Mouse (Mus musculus) cerebellum, adult (tissue): ENCODE measurements at regions not wholly inside any gene's neighbourhood (a gene's known extent, or its start where the extent isn't known, plus 50 kb on each side); places are given as distances from the start of the nearest gene placed in this dataset.

Experiments
- ATAC-seq: cut with Nextera tagmentation; 2 replicates; pipeline ENCODE4 v1.9.2; 2017; ENCODE audit warnings: mild to moderate bottlenecking, moderate library complexity, mixed read lengths; ENCODE audit not compliant: insufficient number of reproducible peaks, low FRiP score, low TSS enrichment

GRCm38 (mm10) chr4:142791823-142792605 lies 420.8 kb downstream of the Prdm2 start:
- ATAC-seq: peak; percentile 68; the same call in 1 of the 2 replicates

DNA sequence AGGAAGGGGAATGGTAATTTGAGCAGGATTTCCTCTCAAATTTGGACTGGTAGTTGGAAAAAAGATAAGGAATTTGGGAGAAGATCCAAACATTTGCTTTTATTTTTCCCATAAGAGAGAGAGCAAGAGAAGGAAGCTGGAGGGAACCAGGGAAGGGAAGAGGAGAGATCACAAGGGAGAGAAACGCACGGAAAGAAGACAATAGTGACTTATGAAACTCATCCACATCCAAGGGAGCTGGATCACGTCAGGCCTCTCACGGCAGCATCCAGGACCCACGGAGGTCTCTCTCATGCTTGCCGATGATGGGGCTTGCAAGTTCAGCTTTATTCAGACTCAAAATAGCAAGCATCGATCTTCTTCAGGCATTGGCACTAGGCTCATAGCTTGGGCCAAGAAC lies 423.7 kb downstream of the Prdm2 start:
- ATAC-seq: no peak

- ATAC-seq: no peak
These were observed 427.4 kb downstream of the Prdm2 start for GRCm38 (mm10) chr4:142785386-142785785.

GRCm38 (mm10) chr4:142776711-142777411 lies 435.9 kb downstream of the Prdm2 start:
- no peak for ATAC-seq

- ATAC-seq: no peak
These were observed 437.8 kb downstream of the Prdm2 start for GRCm38 (mm10) chr4:142775023-142775422.

GRCm38 (mm10) chr4:142773651-142774151 lies 439.1 kb downstream of the Prdm2 start:
- ATAC-seq: peak; percentile 82

DNA sequence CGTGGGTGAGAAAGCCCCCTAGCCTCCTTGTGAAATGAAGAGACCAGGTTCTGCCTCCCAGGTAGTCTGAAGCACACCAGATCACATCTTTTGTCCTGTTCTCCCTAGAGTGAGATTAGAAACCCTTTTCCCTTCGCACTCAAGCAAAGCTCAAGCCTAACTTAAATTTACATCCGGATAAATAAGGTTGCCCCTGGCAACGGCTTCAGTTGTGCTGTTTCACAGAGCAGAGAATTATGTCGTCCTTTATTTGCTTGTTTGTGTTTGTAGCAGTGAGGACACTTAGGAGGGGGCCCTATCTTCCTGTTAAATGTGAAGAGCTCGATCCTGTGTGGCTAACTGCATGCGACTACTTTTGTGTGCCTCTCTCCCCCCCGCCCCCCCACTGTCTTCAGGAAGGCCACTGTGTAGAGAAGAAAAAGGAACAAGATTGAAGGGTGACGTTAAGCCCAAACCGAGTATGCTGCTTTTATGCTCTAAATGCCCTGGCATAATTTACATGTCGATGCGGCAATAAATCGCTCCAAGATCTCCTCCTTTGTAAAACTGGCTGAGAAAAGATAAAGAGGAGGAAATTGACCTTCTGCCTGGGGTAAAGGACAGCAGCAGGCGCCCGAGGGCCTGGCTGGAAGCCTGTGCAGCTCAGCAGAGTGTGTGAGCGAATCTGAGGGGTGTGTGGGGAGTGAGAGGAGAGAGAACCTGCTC lies 439.9 kb downstream of the Prdm2 start:
- peak; percentile 57; the same call in 1 of the 2 replicates for ATAC-seq

GRCm38 (mm10) chr4:142771520-142772150 lies 441.2 kb downstream of the Prdm2 start:
- no peak for ATAC-seq

DNA sequence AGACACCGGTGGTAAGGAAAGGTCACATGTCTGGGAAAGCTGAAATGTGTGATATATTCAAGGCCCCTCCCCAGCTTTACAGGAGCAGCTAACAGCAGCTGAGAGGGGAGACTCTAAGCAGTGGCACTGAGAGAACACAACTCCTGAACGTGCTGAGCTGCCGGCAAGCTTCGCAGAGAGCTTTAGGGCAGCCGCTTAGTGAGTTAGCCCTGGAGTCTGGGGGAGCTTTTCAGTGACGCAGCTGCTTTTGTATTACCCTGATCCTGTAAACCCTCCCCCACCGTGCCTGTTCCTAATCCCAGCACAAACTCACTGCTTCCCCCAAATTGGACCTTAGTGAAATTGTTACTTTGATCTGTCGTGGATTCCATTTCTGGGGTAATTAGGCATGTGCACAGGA lies 442.6 kb downstream of the Prdm2 start:
- no peak for ATAC-seq

- ATAC-seq: no peak
These were observed 445.1 kb downstream of the Prdm2 start for GRCm38 (mm10) chr4:142767665-142768064.

DNA sequence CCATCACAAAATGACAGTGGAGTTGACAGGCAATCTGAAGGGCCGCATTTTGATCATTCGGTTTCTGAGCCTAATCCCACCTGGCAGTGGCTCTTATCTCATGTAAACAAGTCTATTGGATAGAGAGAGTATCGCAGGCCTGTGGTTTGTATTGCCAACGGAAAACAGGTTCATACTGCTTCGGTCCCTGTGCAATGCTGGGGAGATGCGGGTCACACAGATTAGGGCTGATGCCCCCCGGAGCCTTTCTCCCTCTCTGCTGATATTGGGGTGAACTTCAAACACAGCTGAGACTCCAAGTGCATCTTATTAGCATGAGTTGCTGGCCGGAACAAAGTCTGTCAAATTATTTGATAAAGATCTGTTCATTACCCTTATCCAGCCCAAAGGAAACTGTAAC lies 451.2 kb downstream of the Prdm2 start:
- no peak for ATAC-seq

DNA sequence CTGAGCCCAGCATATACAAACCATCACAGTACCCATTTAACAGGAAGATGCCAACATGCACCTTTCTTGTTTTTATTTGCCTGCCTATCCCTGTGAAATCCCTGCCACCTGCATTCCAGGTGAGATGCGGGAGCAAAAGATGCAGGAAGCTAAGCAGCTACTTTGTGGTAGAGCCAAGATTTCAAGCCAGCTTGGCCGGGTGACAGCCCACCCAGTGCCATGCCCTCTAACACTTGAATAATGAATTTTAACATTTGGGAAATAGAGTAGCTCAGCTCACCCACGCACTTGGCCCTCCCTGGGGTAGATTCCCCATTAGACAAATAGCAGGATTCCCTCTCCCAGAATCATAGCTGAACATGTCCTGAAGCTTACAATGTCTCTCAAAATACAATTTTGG lies 454.7 kb downstream of the Prdm2 start:
- no peak; the same call in 1 of the 2 replicates for ATAC-seq

- no peak for ATAC-seq
These were observed 456.5 kb downstream of the Prdm2 start for GRCm38 (mm10) chr4:142756332-142756731.

DNA sequence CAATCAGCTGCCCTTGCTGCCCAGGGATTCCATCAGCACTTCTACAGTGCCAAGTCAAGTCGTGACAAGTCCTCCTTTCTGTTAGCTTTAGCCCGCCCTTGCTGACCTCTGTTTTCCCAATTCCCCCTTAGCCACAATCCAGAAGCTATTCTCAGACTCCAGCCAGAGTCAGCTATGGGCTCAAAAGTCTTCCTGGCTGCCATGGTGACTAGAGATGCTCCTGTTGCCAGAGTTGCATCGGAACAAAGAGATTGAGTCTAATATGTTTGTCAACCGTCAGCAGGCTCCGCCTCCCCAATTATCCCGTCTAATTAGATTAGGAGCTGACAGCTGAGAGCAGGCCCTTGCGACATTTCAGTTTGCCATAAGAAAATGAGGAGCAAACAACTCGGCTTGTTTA lies 462.9 kb downstream of the Prdm2 start:
- no peak for ATAC-seq

DNA sequence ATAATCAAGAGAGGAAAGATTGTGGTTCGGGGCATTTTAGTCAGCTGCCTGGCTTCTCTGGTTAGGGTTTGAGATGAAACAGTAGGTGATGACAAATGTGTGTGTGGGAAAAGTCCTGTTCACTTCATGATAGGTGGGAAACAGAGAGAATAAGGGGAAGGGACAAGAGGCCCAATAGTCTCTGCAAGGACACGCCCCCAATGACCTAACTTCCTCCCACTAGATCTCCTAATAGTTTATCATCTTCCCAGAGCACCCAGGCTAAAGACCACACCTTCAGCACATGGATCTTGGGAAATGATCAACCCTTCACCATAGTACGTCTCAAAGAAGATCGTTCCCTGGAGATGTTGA lies 484.3 kb upstream of the Kazn start:
- no peak for ATAC-seq

GRCm38 (mm10) chr4:142722845-142723553 lies 483.8 kb upstream of the Kazn start:
- no peak for ATAC-seq

DNA sequence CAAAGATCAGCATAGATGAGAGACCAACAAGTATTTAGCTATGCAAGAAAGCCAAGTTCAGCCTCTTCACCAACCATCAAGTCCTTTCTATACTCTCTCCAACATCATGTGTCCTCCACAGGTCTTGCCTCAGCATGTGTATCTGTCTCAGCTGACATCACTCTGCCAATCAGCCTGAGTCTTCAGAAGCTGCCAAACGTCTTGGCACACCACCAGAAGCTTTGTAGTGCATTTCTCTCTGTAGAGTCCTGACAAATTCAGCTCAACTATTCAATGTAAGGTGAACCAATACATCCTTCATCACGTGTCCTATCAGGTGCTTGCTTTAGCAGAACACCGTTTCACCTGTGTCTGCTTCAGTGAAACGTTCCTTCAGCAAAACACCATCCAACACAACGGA lies 462.4 kb upstream of the Kazn start:
- ATAC-seq: no peak

DNA sequence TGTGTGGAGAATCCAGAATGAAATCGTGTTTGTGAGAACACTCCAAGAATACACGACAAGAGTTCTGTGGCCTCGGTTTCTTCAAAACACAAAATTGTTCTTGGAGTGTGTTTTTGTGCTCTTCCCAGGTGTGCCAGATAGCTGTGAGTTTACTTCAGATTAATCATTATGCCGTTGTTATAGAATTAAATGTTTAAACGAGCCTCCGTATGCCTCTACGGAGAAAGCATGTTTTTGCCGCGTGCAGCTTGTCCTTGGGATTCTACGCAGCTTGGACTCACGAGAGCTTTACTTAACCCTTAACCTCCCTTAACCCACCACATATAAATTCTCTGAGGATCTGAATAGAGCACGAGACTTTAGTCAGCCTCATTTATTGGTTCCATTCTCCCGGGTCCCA lies 455.7 kb upstream of the Kazn start:
- ATAC-seq: no peak

DNA sequence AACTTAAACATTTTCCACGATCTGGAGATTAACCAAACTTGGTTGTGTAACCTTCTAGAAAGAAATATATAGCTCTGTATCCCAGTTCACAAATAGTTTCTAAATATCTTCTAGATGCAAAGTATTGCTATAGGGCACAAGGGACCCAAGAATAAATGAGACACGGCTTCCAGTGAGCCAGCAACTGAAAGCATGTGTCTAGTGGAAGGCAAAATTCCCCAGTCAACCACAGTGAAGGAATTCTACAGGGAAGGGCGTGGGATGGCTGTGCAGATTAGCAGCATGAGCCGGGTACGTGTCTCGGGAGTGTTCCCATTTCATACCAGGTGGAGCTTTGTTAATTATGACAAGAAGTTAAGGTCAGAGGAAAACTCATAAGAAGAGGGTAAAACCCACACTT lies 449.0 kb upstream of the Kazn start:
- ATAC-seq: no peak

DNA sequence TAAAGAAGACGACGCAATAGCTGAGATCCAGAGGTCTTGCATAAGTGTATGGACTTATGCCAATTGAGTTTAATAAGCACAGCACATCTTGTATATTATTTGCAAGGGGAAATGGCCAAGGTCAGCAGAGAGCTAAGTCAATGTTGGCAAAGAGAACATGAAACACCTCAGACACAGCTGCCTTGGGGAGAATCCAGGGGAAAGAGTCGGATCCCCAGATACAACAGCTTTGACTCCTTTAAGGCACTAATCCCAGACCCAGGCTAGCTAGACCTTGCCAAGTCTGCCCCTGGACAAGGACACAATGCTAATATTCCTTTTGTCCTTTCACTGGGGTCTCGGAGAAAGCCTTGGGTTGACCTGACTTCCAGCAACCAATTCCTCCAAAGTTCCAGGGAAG lies 438.2 kb upstream of the Kazn start:
- ATAC-seq: no peak
